Mouse (Mus musculus) left cerebral cortex, adult 9 months (tissue): Measurements from ENCODE around the gene Lpar5.

Experiments
- DNase-seq, 2 experiments: peaks; one replicate each; pipeline ENCODE4 v3.0.0; 2022; ENCODE audit warnings: low spot score in 2 of 2

Lpar5 gene

DNA sequence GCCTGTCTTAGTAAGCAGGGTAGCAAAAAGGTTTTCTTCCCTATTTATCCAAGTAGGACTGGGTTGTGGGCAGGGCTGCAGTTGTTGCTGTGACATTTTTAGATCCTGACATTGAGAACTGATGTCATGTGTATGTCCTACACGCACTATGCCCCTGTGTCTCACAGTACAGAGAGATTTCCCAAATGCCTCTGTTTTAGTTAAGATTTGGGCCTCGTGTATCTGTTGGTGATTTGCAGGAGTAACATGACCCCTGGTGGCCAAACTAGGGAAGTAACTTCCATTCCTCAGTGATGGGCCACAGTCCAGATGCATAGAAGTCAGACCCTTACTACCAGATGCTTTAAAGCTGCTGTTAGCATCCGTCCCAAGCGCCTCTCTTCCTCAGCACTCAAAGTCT lies 16.7 kb downstream of the Lpar5 start:
- peak in 1 of 2 experiments; percentile 82 for DNase-seq

DNA sequence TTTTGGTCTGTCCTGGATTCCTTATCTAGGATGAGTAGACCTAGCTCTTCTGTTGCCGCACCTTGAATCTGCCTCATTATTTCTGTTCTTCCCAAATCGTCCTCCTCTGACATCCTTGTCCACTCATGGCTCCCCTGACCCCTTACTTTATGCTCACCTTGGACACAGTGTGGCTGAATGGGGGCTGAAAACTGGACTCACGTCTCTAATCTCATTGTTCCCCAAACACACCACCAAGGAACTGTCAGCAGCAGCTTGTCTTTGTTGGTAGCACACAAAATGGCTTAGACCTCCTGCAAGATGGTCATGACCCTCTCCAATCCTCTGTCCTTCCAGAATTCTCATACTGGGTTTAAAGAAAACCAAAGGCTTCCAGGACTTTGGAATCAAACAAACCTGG lies 20.2 kb downstream of the Lpar5 start:
- DNase-seq: no peak

DNA sequence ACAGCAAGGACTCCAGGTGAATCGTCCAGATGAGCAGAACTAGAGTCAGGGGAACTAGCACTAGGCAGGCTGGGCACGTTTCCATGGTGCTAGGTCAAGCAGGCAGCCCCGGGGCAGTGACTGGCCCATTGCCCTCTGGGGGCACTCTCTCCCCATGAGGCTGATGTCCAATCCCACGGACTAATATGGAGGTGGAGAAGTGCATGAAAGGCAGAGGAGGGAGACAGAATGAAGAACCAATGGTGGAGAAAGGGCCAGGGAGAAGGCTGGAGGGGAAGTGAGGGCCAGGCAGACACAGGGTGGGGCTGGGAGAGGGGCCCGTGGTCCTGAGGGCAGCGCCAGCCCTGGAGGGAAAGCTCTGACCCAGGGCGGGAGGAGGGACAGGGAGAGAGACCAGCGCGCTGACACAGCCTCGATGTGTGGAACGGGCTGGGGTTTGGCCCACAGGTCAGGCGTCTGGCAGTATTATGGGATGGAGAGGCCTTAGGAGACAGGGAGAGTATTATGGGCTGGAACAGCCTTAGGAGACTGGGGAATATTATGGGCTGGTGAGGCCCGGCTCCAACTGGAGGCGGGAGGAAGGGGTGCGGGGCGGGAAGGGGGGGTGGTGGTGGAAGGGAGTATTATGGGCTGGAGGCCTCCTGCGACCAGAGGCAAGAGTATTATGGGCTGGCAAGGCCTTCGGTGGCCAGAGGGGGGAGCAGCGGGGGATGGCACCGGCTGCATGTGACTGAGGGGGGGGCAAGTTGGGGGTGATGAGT lies 21.0 kb downstream of the Lpar5 start:
- DNase-seq: peak; percentile 69 to 73

DNA sequence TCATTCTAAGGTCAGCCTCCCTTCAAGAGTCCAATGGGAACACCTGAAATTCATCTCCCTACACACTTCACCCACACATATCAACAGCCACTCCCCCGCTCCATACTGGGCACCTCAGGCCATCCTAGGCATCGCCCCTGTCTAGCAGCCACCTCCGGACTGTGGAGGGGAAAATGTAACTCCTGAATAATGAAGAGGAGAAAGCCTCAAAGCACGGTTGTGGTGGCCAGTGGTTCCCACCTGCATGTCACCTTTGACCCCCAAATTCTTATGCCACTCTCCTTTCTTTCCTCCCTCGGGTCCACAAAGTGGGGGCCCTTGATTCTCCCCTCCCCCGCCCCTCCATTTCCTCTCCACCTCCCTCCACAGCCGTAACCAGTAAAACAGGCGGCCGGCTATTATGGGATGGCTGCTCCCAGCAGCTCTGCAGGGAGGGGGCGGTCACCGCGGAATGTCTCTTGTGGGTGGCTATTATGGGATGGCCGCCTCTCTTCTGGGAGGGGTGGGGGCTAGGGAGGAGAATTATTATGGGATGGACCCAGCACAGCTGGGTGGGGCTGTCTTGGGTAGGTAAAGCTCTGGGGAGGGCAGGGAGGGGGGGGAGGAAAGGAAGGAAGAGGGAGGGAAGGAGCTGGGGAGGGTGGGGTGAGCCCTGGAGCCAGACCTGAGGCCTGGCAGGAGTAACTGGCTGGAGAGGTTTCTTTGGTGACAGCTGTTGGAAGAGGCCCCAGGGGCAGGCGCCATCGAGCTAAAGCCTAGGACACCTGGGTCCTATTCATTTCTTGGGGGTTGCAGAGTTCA lies 22.0 kb downstream of the Lpar5 start:
- DNase-seq: peak; percentile 77 to 90

DNA sequence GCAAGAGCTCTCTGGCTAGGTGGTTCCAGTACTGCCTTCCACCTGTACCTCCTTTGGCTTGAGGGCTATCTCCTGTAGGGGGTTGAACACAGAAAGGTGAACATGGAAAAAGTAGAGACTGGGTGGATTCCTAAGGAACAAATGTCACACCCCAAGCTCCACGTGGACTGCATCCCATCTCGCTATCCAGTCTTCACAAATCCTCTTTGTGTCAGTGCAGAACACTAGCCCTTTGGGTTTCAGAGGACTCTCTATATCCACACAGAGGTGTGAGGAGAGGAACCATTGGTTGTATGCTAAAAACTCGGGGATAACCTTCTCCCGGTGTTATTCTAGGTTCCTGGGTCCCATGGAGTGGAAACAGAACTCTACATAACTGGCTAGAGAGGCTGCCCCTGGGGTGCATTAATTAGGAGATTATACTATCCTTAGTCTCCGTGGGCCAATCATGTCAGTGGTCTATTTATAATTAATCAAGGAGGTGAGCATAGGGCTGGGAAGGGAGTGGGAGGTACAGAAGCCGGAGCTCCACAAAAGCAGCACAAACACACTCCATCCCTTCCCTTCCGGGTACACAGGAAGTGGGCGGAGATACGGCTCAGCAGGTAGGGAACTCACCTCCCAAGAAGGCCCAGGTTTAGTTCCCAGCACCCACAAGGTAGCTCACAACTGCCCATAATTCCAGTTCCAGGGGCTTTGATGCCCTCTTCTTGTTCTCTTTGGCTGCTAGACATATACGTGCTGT lies 22.8 kb downstream of the Lpar5 start:
- no peak for DNase-seq

DNA sequence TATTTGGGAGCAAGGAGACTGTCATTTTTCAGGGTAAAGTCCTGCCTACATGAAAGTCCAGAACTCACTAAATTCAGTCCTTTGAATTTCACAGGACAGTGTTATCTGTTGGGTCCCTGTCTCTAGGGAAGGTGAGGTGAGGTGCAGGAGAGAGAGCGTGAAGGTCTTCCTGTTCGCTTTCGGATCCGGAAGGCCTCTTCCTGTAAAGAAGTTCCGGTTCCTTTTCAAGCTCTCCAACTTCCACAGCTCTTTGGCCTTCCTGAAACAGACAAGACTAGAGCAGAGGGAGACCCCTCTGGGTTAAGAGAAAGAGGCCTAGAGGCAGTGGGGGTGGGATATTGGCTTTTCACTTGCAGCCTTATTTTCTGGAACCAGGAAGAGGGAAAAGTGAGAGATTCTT lies 24.7 kb downstream of the Lpar5 start:
- no peak for DNase-seq

DNA sequence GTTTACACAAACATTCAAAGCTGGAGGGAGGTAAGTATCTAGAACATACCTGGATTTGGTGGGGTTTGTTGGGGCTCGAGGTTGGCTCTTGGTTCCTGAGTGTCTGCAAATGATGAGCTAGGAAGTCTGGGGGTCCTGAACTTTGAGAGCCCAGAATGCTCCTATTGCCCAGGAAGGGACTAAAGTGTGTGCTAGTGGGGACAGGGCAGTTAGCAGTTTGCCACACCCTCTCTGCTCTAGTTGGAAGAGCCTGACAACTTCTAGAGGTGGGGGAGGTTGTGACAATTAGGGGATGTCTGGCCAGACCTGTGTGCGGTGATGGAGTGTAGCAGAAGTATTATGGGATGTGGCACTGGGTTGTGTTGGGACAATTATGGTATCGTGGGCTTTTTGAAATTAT lies 27.1 kb downstream of the Lpar5 start:
- no peak for DNase-seq

DNA sequence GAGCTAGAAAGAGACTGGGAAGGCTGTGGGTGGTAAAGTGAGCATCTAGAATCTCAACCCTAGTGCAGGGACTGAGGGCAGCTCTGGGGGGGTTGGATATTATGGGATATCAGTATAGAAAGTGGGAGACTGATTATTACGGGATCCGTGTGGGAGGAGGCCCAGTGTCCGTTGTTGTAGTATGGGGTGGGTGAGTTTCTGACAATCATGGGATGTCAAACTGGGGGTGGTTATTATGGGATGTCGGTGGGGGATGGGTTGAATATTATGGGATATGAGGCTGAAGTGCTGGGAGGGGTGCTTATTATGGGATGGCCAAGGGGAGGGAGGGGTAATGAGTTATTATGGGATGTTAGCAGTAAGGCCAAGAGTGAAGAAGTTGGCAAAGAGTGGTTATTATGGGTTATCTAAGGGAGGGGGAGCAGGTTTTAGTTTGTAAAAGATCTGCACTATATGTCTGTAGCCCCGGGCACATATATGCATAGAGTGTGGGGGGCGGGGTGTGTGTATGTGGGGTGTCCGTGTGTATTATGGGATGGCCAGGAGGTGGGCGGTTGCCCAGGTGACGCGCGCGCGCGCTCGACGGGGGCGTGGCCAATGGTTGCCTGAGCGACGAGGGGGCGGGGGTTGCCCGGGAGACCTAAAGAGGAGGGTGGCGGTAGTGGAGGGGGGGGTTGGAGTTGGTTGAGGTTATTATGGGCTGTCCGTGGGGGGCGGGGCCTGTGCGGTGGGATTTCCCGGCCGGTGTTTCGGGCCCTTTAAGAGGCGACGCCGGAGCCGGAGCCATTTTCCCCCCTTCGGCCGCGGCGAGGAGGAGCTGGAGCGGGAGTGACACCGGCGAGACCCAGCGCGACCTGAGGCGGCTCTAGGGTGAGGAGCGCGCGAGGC lies 27.9 kb downstream of the Lpar5 start, which contains the start of gene Chd4:
TSS of gene Chd4 (plus strand) at position 591 of the 888 bp plus-strand sequence.
- peak; percentile 79 to 94 for DNase-seq

DNA sequence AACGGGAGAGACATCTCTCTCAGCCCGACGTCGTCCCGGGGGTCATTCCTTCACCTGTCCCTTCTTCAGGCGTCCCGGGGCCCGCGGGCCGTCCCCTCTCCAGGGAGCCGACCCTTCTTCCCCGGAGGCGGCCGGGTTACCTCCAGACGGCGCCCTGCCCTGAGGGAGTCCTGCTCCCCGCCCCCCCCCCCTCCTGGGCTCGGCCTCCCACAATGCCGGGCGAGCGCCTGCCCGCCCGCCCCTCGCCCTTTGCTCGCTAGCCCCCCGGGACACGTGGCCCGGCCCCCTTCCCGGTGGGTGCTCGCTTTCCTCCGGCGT lies 28.5 kb downstream of the Lpar5 start:
- no peak for DNase-seq

DNA sequence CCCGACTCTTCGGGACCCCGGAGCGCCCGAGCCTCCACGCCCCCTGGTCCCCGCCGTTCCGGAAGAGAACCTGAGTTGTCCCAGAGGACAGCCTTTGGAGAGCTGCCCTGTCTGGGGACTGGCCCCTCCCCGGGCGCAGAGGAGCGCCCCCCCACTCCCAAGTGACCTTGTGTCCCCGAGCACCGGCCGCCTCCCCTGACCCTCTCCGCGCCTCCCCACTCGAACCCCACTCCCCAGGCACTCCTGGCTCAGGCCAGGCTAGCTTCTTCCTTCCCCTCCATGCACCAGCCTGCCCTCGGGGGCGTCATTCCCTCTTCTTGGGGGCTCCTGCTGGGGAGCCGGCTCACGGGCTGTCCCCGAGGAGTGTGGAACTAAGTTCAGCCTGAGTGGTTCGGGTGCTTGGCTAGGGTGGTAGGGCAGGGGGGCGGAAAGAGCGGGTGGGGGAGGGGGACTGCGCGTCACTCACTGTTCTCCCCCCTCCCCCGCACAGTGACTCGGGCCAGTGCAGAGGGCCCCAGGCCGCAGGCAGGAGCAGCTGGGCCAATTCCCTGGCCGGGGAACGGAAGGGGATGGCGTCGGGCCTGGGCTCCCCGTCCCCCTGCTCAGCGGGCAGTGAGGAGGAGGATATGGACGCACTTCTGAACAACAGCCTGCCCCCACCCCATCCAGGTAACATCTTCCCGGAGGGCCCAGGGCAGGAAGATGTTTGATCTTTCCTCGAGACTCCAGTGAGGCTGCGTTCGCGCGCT lies 29.1 kb downstream of the Lpar5 start:
- no peak for DNase-seq

DNA sequence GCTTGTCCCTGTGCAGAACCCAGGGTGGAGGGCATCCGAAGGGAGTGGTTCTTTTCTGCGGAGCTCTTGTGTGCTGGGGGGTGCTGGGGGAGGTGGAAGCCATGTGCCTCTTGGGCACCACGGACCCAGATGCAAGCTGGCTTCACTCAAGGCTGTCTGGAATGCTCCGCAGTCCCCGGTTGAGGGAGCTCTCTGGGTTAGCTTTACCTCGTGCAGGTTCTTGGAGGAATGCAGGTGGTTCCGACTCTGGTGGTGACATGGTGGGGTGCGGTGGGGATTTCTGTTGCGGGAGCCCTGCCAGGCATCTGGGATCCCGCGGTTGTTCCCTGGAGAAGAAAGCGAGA lies 29.6 kb downstream of the Lpar5 start:
- DNase-seq: peak in 1 of 2 experiments; percentile 49

DNA sequence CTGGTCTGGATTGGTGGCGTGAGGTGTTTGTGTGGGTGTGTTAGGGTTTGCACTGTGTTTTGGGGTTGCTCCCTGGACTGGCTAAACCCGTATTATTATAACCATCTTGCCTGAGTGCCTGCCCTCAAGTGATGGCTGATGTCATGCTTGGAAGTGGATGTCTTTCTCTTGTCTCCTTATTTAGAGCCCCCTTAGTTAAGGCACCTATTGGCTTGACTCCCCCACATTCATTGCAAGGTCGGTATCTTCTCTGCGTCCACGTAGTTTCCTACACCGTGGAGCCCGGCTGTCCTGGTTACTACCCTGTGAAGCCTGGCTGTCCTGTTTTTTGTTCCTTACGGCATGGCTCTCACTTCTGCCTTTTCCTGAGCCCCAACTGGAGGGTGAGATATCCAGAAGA lies 30.2 kb downstream of the Lpar5 start:
- DNase-seq: no peak

DNA sequence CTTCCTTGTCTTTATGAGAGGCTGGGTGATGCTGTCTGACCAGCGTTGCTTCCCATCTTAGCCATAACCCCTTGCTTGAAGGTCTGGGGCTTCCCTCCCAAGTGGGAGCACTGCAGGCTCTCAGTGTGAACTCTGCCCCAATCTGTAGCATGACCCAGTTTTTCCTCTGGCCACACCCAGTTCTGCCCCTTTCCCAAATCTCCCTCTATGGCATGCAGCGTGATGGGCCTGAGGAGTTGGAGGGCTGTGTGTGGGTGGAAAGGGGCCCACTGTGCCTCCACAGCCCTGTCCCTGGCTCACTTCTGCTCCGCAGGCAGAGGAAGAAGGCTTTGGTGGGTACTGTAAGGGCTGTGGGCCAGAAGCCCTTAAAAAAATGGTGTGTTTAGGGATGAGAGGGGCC lies 30.8 kb downstream of the Lpar5 start:
- no peak for DNase-seq

DNA sequence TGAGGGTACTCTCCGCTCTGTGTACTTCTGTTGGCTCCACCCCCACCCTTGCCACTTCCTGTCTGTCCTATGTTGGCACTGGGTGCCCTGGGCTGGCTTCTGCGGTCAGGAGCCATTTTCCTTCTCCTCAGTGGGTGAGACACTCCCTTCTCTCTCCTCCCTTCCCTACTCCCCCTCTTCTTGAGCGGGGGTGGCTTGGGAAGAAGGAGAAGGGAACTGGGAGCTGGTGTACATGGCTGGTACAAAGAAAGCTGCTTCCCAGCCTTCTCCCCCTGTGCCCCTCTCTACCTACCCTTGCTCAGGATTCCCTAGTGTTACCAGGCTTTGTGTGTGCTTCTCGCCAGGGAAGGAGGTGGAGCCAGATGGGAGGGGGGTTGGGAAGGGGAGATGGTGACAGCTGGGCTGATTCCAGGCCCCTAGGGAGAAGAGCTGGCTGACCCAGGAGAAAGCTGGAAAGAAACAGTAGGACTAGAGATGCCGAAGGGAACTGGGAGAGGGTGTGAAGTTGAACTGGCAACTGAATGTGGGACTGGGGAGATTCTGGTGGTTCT lies 31.8 kb downstream of the Lpar5 start:
- no peak for DNase-seq

DNA sequence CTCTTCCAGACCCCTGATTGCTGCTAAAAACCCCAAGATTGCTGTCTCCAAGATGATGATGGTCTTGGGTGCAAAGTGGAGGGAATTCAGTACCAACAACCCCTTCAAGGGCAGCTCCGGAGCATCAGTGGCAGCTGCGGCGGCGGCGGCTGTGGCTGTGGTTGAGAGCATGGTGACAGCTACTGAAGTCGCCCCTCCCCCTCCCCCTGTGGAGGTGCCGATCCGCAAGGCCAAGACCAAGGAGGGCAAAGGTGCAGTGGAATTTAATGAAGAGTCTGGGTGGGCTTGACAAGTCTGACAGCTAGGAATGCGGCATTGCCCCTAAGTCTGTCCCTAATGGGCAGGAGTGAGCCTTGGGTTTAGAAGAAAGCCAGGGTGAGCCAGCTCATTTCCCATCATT lies 33.7 kb downstream of the Lpar5 start:
- no peak for DNase-seq

DNA sequence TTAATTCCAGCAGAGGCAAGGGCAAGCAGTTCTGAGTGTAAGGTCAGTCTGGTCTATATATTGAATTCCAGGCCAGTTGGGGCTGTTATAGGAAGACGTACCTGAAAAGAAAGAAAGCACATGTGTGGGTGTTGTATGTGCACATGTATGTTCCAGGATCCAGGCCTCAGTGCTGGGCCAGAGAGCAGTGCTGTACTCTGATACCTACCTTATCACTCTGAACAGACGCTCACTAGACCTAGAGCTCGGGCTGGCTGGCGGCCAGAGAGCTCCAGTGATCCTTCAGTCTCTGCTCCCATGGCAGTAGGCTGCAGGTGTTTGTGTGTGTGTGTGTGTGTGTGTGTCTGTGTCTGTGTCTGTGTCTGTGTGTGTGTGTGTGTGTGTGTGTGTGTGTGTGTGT lies 36.5 kb downstream of the Lpar5 start:
- DNase-seq: no peak

DNA sequence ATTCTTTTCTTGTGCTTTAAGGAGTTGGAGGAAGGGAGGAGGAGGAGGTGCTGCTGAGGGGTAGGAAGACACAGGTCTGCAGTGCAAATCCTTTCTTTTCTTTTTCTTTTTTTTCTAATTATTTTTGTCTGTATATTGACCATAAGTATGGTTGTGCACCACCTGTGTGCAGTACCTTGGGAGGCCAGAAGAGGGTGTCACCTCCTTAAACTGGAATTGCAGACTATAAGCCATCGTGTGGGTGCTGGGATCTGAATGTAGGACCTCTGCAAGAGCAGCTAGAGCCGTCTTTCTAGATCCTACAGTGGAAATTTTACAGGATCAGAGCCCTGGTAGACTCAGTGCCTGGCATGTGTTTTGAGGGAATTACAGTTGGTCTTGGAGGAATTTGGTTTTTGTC lies 40.0 kb downstream of the Lpar5 start:
- DNase-seq: no peak

DNA sequence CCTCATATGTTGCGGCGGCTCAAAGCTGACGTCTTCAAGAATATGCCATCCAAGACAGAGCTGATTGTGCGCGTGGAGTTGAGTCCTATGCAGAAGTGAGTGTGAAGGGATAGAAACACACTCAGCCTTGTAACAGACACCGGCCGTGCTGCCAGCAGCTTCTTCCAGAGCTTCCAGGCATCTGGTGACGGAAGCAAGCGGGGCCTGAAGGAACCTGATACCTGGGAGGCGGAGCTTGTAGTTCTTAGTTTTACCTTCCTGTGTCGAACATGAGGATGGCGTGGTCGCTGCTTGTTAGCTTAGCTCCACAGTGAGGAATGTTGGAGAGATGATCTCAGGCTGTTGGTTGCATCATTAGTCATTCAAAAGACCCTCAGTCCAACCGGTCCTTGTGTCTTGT lies 41.7 kb downstream of the Lpar5 start:
- no peak for DNase-seq

DNA sequence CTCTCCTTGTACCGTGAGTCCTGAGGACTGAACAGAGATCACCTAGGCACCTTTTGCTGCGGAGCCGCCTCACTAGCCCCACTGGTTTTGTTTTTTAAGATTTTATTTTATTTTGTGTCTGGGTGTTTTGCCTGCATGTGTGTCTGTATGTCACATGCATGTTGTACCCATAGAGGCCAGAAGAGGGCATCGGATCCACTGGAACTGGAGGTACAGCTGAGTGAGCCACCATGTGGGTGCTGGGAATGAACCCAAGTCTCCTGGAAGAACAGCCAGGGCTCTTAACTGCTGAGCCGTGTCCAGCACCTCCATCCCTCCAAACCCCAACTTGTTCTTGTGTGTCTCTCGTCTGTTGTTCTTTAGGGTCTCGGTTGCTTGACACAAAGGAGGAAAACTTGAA lies 43.2 kb downstream of the Lpar5 start:
- DNase-seq: no peak

DNA sequence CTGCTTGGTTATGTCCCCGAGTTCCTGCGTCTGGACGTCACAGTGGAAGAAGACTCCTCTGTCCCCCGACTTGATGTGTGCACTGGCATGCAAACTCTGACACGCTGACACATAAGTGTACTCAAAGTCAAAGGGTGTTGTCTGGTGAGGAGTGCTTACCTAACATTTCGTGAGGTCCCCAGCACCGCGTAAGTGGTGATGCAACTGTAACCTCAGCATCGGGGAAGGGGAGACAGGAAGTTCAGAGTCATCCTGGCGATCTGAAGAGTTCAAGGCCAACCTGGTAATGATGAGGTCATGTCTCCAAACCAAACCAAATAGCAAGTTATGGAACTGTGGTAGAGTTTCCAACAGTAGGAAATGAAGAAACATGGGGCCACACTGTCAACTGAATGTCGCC lies 44.8 kb downstream of the Lpar5 start:
- DNase-seq: no peak

DNA sequence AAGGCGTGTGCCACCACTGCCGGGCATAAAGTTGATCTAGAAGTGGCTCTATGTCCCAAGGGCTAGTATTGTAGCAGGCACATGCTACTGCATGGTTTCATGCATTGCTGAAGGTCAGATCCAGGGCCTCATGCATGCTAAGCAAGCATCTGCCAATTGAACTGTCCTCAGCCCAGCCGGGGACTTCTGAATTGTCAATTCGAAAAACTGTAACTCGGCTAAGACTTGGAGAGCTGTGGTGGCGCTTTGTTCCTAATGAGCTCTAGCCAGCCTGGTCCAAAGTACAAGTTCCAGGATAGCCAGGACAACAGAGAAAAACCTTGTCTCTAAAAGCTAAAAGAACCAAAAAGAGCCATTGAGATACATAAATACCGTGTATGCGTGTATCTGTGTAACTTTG lies 51.7 kb downstream of the Lpar5 start:
- DNase-seq: no peak
